Mouse (Mus musculus): ENCODE results near the gene Pagr1b.

- TF ChIP-seq CTCF (IDR thresholded peaks at IDR 0.05), result no peak
- TF ChIP-seq POLR2A (IDR thresholded peaks at IDR 0.05; ENCODE audit: insufficient read depth, low read depth, low read length), result no peak
- no peak for TF ChIP-seq EP300 (IDR thresholded peaks at IDR 0.05; ENCODE audit: insufficient read depth, low read depth, low read length)
These were observed 203 bp downstream of the Pagr1b start for GRCm38 (mm10) chr7:127016081-127016480.

Data from heart, adult 2 months (tissue).